Mouse (Mus musculus) cortical plate, adult 2 months (tissue): Measurements from ENCODE around the gene Taf1c.

ENCODE experiments used
- CTCF ChIP-seq: fragments of 200-500 bp; IDR thresholded peaks from 2 replicates; pipeline ENCODE4 v1.5.1; 2011; ENCODE audit warnings: mild to moderate bottlenecking, control low read depth, low read length; ENCODE audit not compliant: insufficient read depth; ENCODE audit errors: extremely low read depth
- POLR2A ChIP-seq: fragments of 200-500 bp; IDR thresholded peaks from 2 replicates; pipeline ENCODE4 v1.6.1; 2011; ENCODE audit warnings: mild to moderate bottlenecking, low read length, control low read depth; ENCODE audit not compliant: insufficient read depth; ENCODE audit errors: extremely low read depth

GRCm38 (mm10) chr8:119558603-119559401, 46.2 kb downstream of the Taf1c start, which contains the start of gene Mbtps1:
- TF ChIP-seq CTCF (no peak), POLR2A (peak; percentile 91)
